Mouse (Mus musculus): Measurements from ENCODE around the gene Rgs19. TPM values are rescaled to one million over a fixed set of nuclear protein-coding genes. Genes with fewer than 3 reads are reported as not detected.

Gene Rgs19
- polyA plus RNA-seq, 1 experiment from 2014 or later = 37.4 TPM

- Histone ChIP-seq H3K9ac (no peak overlapping the region), H3K4me1 (replicated peaks) (no peaks in the 10 kb centered on the region), H3K36me3 (peaks cover 30% of the 10 kb centered on the region), H3K9me3 (no peaks in the 10 kb centered on the region), H3K27ac (no peak overlapping the region), H3K4me3 (replicated peaks) (no peak overlapping the region), H3K4me2 (replicated peaks) (no peak overlapping the region), H3K27me3 (replicated peaks) (no peaks in the 10 kb centered on the region)
- peak; percentile 88 for ATAC-seq
- WGBS = 70% methylated on average over 6 of the region's 6 CpGs
These were observed 46.9 kb downstream of the Rgs19 start for GRCm38 (mm10) chr2:181646626-181647472.

- H3K9me3 ChIP-seq = no peaks in the 10 kb centered on the region
- H3K4me1 ChIP-seq (replicated peaks) = no peaks in the 10 kb centered on the region
- WGBS = 92% methylated on average over 3 of the region's 3 CpGs
- no peak for ATAC-seq
- H3K27me3 ChIP-seq (replicated peaks) = no peaks in the 10 kb centered on the region
- H3K9ac ChIP-seq = no peak overlapping the region
- H3K36me3 ChIP-seq = peaks cover 37% of the 10 kb centered on the region
- H3K27ac ChIP-seq = no peak overlapping the region
- H3K4me3 ChIP-seq (replicated peaks) = no peak overlapping the region
- H3K4me2 ChIP-seq (replicated peaks) = no peak overlapping the region
These were observed 48.1 kb downstream of the Rgs19 start for GRCm38 (mm10) chr2:181645666-181646065.

GRCm38 (mm10) chr2:181644361-181644760 is 49.4 kb downstream of the Rgs19 start:
- peaks cover 34% of the 10 kb centered on the region for H3K36me3 ChIP-seq
- no peak overlapping the region for H3K4me3 ChIP-seq (replicated peaks)
- ATAC-seq = no peak
- no peaks in the 10 kb centered on the region for H3K4me1 ChIP-seq (replicated peaks)
- no peaks in the 10 kb centered on the region for H3K27me3 ChIP-seq (replicated peaks)
- no peak overlapping the region for H3K9ac ChIP-seq
- no peaks in the 10 kb centered on the region for H3K9me3 ChIP-seq
- 94% methylated on average over 2 of the region's 2 CpGs for WGBS
- H3K27ac ChIP-seq = no peak overlapping the region
- no peak overlapping the region for H3K4me2 ChIP-seq (replicated peaks)

Other genes starting within 250 kb of the Rgs19 start
- 7.2 and 7.4 TPM in 2 replicates for gene Zbtb46, start 234.6 kb downstream of the Rgs19 start, polyA plus RNA-seq (2015; fragmentation: Nextera tagmentation; extraction: Ambion mirVana)
- 0.18 and 0.30 TPM in 2 replicates for gene Abhd16b, start 200.8 kb downstream of the Rgs19 start, polyA plus RNA-seq (2015; fragmentation: Nextera tagmentation; extraction: Ambion mirVana)
- gene Tpd52l2, start 196.8 kb downstream of the Rgs19 start, polyA plus RNA-seq (2015; fragmentation: Nextera tagmentation; extraction: Ambion mirVana) = 133 and 140 TPM in 2 replicates
- 74.5 and 76.4 TPM in 2 replicates for gene Dnajc5, start 173.5 kb downstream of the Rgs19 start, polyA plus RNA-seq (2015; fragmentation: Nextera tagmentation; extraction: Ambion mirVana)
- 57.4 and 64.7 TPM in 2 replicates for gene Uckl1, start 109.1 kb downstream of the Rgs19 start, polyA plus RNA-seq (2015; fragmentation: Nextera tagmentation; extraction: Ambion mirVana)
- gene Prpf6, start 102.1 kb downstream of the Rgs19 start, polyA plus RNA-seq (2015; fragmentation: Nextera tagmentation; extraction: Ambion mirVana) = 50.5 and 51.9 TPM in 2 replicates
- gene Zfp512b, start 101.2 kb downstream of the Rgs19 start, polyA plus RNA-seq (2015; fragmentation: Nextera tagmentation; extraction: Ambion mirVana) = 32.0 and 34.2 TPM in 2 replicates
- 22.3 and 22.7 TPM in 2 replicates for gene Samd10, start 94.8 kb downstream of the Rgs19 start, polyA plus RNA-seq (2015; fragmentation: Nextera tagmentation; extraction: Ambion mirVana)
- gene Gm29797, start 36.9 kb downstream of the Rgs19 start, polyA plus RNA-seq (2015; fragmentation: Nextera tagmentation; extraction: Ambion mirVana) = 1.3 and 3.1 TPM in 2 replicates
- gene Sox18, start 22.3 kb downstream of the Rgs19 start, polyA plus RNA-seq (2015; fragmentation: Nextera tagmentation; extraction: Ambion mirVana) = 28.0 and 29.0 TPM in 2 replicates
- 14.9 and 15.7 TPM in 2 replicates for gene Tcea2, start 13.7 kb downstream of the Rgs19 start, polyA plus RNA-seq (2015; fragmentation: Nextera tagmentation; extraction: Ambion mirVana)
- gene Lkaaear1, start 4.5 kb upstream of the Rgs19 start, polyA plus RNA-seq (2015; fragmentation: Nextera tagmentation; extraction: Ambion mirVana) = not detected in 2 replicates
- gene Oprl1, start 21.0 kb upstream of the Rgs19 start, polyA plus RNA-seq (2015; fragmentation: Nextera tagmentation; extraction: Ambion mirVana) = 1.6 and 1.7 TPM in 2 replicates
- gene Myt1, start 69.4 kb upstream of the Rgs19 start, polyA plus RNA-seq (2015; fragmentation: Nextera tagmentation; extraction: Ambion mirVana) = 2.4 and 2.7 TPM in 2 replicates
- 24.7 and 30.4 TPM in 2 replicates for gene Pcmtd2, start 143.9 kb upstream of the Rgs19 start, polyA plus RNA-seq (2015; fragmentation: Nextera tagmentation; extraction: Ambion mirVana)
- 80.6 and 86.0 TPM in 2 replicates for gene Polr3k, start 170.4 kb upstream of the Rgs19 start, polyA plus RNA-seq (2015; fragmentation: Nextera tagmentation; extraction: Ambion mirVana)